Mouse (Mus musculus): ENCODE measurements at regions not wholly inside any gene's neighbourhood (a gene's known extent, or its start where the extent isn't known, plus 50 kb on each side); places are given as distances from the start of the nearest gene placed in this dataset.
A peak's percentile ranks its signal among the peaks of the same experiment; 100 is the strongest.

DNA sequence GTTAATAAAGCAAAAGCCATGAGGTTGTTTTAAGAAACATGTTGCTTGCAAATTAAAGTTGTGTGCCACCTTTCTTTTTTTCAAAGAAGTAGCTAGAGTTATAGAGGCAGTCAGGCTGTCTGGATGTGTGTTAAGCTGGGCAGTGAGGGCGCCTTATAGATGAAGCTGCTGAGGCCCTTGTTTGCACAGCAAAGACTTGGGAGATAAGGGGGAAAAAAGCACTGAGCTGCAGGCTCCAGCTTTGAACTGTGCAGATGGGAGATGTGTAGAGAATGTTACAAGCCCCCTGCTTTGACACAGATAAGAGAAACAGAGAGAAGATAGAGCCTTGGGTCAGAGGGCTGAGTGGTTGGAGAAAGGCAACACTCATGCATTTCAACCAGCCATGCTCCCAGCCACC, 445.7 kb downstream of the Lmo4 start:
- Histone ChIP-seq H3K27me3 (no peaks in the 10 kb centered on the region), H3K27ac (no peak overlapping the region), H3K9me3 (replicated peaks) (no peaks in the 10 kb centered on the region), H3K9ac (no peak overlapping the region), H3K4me2 (no peak overlapping the region), H3K4me3 (replicated peaks) (no peak overlapping the region), H3K36me3 (no peaks in the 10 kb centered on the region), H3K4me1 (replicated peaks) (no peaks in the 10 kb centered on the region)
- ATAC-seq (ENCODE audit: low read depth) (no peak), DNase-seq (no peak)
- WGBS (ENCODE audit: insufficient replicate concordance), result 43% methylated on average over 1 of the region's 1 CpGs

DNA sequence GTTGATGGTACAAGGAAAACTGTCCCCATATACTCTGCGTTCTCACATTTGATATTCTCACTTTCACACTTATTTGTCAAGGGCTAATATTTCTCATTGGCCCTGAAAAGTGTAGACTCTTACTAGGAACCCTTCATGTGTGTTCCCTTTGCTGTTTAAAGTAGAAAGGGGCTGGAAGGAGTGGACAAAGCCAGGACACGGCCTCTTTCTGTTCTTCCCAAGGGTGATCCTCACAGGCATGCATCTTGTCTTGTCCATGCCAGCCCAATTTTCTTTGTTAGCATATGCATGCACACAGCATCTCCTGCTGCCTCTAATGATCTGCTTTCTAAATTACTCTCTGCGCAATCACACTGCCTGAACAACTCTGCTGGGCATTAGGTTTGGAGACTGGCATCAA, 451.8 kb downstream of the Lmo4 start:
- no peaks in the 10 kb centered on the region for H3K36me3 ChIP-seq
- H3K27me3 ChIP-seq, result no peaks in the 10 kb centered on the region
- no peak overlapping the region for H3K27ac ChIP-seq
- DNase-seq (no peak), ATAC-seq (ENCODE audit: low read depth) (no peak)
- WGBS (ENCODE audit: insufficient replicate concordance), result 69% methylated on average over 3 of the region's 3 CpGs
- H3K9me3 ChIP-seq (replicated peaks), result no peaks in the 10 kb centered on the region
- no peak overlapping the region for H3K4me2 ChIP-seq
- no peak overlapping the region for H3K9ac ChIP-seq
- no peak overlapping the region for H3K4me3 ChIP-seq (replicated peaks)
- no peaks in the 10 kb centered on the region for H3K4me1 ChIP-seq (replicated peaks)

DNA sequence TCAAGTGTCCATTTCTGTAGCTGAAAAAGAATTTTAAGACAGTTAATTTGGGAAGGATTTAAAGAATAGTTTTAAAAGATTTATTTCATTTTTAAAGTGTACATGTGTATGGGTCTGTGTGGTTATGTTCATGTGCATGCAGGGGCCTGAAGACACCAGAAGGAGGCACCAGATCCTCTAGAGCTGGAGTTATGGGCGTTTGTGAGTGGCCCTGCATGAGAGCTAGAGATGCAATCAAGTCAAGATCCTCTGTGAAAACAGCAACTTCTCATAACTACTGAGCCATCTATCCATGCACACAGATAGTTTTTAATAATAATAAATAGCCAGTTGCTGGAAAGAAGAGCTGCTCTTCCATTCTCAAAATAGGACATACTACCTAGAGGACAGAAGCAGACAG, 452.4 kb downstream of the Lmo4 start:
- no peaks in the 10 kb centered on the region for H3K36me3 ChIP-seq
- H3K9me3 ChIP-seq (replicated peaks), result no peaks in the 10 kb centered on the region
- WGBS (ENCODE audit: insufficient replicate concordance), result 29% methylated on average over 1 of the region's 1 CpGs
- no peak overlapping the region for H3K27ac ChIP-seq
- H3K27me3 ChIP-seq, result no peaks in the 10 kb centered on the region
- H3K4me3 ChIP-seq (replicated peaks), result no peak overlapping the region
- H3K4me1 ChIP-seq (replicated peaks), result no peaks in the 10 kb centered on the region
- H3K4me2 ChIP-seq, result no peak overlapping the region
- DNase-seq (no peak), ATAC-seq (ENCODE audit: low read depth) (no peak)
- no peak overlapping the region for H3K9ac ChIP-seq

DNA sequence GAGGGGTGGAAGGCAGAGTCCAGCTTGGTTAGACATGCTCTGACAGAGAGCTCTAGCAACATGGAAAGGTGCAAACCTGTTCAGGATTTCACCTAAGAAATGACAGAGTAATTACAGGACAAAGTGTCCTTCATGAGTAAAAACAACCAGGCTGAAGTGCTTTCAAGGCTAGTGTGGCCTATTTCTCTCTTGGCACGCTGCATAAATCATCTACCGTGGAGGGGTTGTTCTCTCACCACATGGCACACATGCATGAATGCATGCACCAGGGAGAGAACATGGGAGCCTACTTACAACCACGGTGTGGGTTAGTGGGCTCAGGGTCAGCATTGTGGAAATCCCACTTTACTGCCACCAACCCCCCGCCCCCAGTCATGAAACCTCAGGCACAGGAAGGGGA, 454.9 kb downstream of the Lmo4 start:
- Histone ChIP-seq H3K9ac (no peak overlapping the region), H3K4me2 (no peak overlapping the region), H3K27me3 (no peaks in the 10 kb centered on the region), H3K9me3 (replicated peaks) (no peaks in the 10 kb centered on the region), H3K27ac (no peak overlapping the region), H3K4me1 (replicated peaks) (no peaks in the 10 kb centered on the region), H3K36me3 (no peaks in the 10 kb centered on the region), H3K4me3 (replicated peaks) (no peak overlapping the region)
- ATAC-seq (ENCODE audit: low read depth), result no peak
- no peak for DNase-seq
- 72% methylated on average over 4 of the region's 4 CpGs for WGBS (ENCODE audit: insufficient replicate concordance)

DNA sequence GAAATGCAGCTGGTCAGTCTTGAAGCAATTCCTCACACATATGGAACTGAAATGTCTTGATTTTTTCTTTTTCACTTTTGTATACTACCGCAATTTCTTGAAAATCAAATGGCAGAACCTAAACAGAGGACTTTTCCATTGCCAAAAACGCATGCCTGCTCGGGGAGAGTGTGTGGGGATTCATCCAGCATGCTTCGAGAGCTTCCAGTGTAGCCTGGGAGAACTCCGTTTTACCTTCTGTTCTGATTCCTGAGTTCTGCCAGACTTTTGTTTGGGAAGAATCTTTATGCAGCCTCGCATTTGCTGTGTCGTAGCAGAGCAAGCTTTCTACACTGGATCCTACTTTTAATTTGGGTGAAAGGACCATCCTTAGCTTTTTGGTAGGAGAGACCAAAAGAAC, 461.4 kb downstream of the Lmo4 start:
- Histone ChIP-seq H3K36me3 (no peaks in the 10 kb centered on the region), H3K9ac (no peak overlapping the region), H3K4me1 (replicated peaks) (no peaks in the 10 kb centered on the region), H3K27ac (no peak overlapping the region), H3K9me3 (replicated peaks) (no peaks in the 10 kb centered on the region), H3K4me2 (peak overlapping the region; percentile 36), H3K4me3 (replicated peaks) (no peak overlapping the region), H3K27me3 (no peaks in the 10 kb centered on the region)
- no peak for ATAC-seq (ENCODE audit: low read depth)
- WGBS (ENCODE audit: insufficient replicate concordance), result 60% methylated on average over 7 of the region's 7 CpGs
- no peak for DNase-seq

DNA sequence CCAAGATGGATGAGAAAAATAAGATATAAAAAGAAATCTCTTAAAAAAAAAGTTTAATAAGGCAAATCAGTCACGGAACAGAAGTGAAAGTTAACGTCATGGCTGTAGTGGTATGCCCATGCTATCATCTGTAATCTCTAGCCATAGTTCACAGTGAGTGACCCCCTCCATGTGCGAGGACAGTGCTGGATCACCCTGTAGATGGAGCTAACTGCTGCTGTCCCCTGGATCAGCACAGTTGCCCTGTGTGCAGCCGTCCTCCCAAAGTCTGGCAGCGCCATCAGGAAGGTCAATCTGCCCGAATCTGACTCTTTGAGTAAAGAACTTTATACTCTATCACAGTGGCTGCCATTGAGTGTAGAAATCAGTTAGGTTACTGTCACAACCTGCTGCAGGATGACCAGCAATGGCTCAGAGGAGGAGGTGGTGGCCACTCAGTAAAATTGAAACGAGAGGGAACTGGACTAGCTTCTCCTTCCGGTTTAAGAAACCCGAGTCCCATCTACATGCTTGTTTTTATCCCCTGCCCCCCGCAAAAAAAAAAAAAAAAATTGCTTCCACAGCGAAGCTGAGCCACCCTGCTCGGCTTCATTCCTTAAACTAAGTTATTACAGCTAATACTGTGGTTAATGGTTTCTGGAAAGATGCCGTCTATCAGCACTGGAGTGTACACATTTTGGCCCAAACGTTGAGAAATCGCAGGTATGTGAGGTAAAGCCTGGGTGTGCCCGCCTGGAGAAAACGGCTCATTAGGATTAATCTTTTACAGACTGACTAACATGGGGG, 462.0 kb downstream of the Lmo4 start:
- Histone ChIP-seq H3K9ac (no peak overlapping the region), H3K4me3 (replicated peaks) (peak overlapping the region; percentile 14; the same call in 1 of the 2 replicates), H3K27ac (no peak overlapping the region), H3K4me2 (peak overlapping the region; percentile 36), H3K27me3 (no peaks in the 10 kb centered on the region), H3K36me3 (no peaks in the 10 kb centered on the region), H3K9me3 (replicated peaks) (no peaks in the 10 kb centered on the region), H3K4me1 (replicated peaks) (no peaks in the 10 kb centered on the region)
- DNase-seq (no peak), ATAC-seq (ENCODE audit: low read depth) (peak; percentile 68; the same call in 1 of the 2 replicates)
- 56% methylated on average over 17 of the region's 17 CpGs for WGBS (ENCODE audit: insufficient replicate concordance)

DNA sequence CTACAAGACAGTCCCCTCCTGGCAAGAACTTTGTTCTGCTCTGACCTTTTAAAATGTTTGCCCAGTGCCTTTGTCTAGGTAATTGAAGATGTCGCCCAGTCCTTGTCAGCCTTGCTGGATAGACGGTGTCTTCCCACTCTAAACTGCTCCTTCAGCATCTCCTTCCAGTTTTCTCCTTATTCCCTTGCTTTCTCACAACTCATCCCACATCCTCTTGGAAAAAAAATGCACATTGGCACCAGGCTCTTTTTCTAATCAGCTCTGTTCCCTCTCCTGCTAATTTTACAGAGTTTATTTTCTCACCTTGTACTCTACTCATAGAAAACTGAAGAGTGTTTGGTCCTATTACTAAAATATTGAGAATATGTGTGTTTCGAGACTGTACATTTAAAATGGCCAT, 466.3 kb downstream of the Lmo4 start:
- H3K27me3 ChIP-seq, result no peaks in the 10 kb centered on the region
- H3K4me2 ChIP-seq, result no peak overlapping the region
- no peaks in the 10 kb centered on the region for H3K9me3 ChIP-seq (replicated peaks)
- no peaks in the 10 kb centered on the region for H3K36me3 ChIP-seq
- H3K9ac ChIP-seq, result no peak overlapping the region
- no peak overlapping the region for H3K4me3 ChIP-seq (replicated peaks)
- 54% methylated on average over 3 of the region's 3 CpGs for WGBS (ENCODE audit: insufficient replicate concordance)
- ATAC-seq (ENCODE audit: low read depth) (no peak), DNase-seq (no peak)
- H3K4me1 ChIP-seq (replicated peaks), result no peaks in the 10 kb centered on the region
- no peak overlapping the region for H3K27ac ChIP-seq

DNA sequence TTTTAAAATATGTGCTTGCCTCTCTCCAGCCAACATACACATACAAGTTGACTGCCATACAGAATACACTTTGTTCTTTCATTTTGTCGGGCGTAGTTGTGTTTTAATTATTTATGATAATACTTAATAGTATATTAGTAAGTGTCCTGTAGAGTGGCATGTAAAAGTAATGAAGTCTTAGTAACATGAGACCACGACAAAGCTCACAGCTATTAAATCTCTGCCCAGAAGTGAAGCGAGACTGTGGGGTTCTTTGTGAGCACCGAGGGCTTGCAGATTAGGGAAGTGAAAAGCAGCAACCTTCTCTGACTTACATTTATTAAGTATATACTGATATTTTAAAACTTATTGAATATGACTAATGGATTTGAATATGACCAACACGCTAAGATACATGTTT, 467.2 kb downstream of the Lmo4 start:
- Histone ChIP-seq H3K4me2 (no peak overlapping the region), H3K4me1 (replicated peaks) (no peaks in the 10 kb centered on the region), H3K36me3 (no peaks in the 10 kb centered on the region), H3K27me3 (no peaks in the 10 kb centered on the region), H3K4me3 (replicated peaks) (no peak overlapping the region), H3K9me3 (replicated peaks) (no peaks in the 10 kb centered on the region), H3K27ac (no peak overlapping the region), H3K9ac (no peak overlapping the region)
- 56% methylated on average over 6 of the region's 6 CpGs for WGBS (ENCODE audit: insufficient replicate concordance)
- ATAC-seq (ENCODE audit: low read depth) (no peak), DNase-seq (no peak)

DNA sequence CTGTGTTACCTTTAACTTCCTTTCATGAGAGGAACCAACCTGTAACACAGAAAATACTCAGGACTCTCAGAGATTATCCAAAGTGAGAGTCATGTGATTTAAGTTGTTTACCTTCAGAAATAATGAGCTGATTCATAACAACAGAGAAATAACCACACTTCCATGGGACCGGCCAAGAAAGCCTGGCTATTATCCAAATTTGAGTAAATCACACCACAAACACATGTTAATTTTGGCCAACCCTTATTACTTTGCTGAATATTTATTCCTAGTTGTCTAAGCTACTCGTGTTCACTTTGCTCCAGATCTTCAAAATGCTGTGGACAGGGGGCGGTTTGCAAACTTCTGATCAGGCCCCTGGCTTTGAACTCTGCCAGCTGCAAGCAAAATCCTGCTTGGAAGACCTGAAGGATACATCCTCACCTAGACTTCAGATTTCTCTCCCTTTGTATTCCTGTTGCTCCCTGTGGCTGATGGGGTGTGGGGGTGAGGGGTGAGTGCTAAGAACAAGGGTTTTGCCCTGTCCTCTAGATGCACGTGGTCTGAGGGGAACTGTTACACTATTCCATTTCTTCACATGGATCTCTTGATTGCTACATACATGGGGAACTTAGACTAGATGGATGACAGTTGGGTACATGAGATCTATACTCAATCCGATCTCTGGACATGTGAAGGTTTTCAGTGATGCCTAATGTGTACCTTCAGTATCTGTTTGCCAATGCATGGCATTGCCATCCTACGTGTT, 468.2 kb downstream of the Lmo4 start:
- ATAC-seq (ENCODE audit: low read depth) (no peak), DNase-seq (no peak)
- Histone ChIP-seq H3K4me2 (no peak overlapping the region), H3K27ac (no peak overlapping the region), H3K4me1 (replicated peaks) (no peaks in the 10 kb centered on the region), H3K4me3 (replicated peaks) (no peak overlapping the region), H3K27me3 (no peaks in the 10 kb centered on the region), H3K9me3 (replicated peaks) (no peaks in the 10 kb centered on the region), H3K9ac (no peak overlapping the region), H3K36me3 (no peaks in the 10 kb centered on the region)
- WGBS (ENCODE audit: insufficient replicate concordance), result 65% methylated on average over 6 of the region's 6 CpGs

DNA sequence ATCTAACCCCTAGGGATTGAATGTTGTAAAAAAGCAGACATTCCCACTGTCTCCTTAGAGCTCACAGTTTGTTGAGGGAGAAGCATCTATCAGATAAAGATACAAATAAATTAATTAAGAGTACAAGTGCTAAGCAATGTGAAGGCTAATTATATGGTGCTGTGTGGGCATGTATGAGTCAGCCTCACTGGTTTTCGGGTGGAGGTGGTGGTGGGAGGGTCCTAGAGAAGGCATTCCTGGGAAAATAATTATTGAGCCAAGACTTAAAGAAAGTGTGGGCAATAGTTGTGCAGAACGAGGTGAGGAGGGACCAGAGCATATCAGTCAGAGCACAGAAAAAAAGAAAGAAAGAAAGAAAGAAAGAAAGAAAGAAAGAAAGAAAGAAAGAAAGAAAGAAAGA, 470.2 kb downstream of the Lmo4 start:
- no peak for ATAC-seq (ENCODE audit: low read depth)

DNA sequence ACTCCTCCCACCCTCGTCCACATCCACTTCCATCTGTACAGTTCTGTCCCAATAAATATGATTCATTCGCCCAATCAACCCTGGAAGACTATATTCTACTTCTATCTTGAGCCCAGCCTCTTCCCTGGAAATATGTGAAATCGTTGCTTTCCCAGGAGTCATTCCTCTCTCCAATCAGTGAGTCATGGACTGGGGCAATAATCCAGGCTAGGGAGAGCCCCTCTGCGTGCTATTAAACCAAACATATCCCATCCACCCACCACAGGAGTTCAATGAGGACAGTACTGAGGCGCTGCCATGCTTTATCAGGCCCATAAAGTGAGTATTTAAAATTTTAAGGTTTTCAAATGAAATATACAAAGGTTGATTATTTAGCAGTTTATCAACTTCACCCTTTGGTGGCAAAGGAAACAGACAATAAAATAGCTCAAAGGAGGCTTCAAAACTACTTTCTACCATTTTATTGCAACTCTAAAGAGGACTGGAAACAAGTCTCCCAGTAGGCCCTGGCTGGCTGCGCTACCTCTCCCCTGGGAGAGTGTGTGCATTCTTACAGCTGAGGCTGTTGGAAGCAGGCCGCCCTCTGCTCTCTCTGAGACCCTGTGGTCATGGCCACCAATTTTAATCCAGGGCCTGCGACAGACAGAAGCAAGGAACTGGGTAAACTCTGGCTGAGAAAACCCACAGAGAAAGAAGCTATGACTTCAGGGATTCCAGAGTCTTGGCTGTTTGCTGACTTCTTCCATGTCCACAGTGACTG, 471.9 kb downstream of the Lmo4 start:
- H3K4me1 ChIP-seq (replicated peaks), result no peaks in the 10 kb centered on the region
- no peak overlapping the region for H3K27ac ChIP-seq
- H3K4me2 ChIP-seq, result no peak overlapping the region
- H3K9ac ChIP-seq, result no peak overlapping the region
- no peak overlapping the region for H3K4me3 ChIP-seq (replicated peaks)
- no peaks in the 10 kb centered on the region for H3K36me3 ChIP-seq
- no peak for ATAC-seq (ENCODE audit: low read depth)
- H3K27me3 ChIP-seq, result no peaks in the 10 kb centered on the region
- DNase-seq, result no peak
- WGBS (ENCODE audit: insufficient replicate concordance), result 58% methylated on average over 8 of the region's 8 CpGs
- H3K9me3 ChIP-seq (replicated peaks), result no peaks in the 10 kb centered on the region

More for the DNA sequence above, 470.2 kb downstream of the Lmo4 start:
- no peak overlapping the region for H3K4me2 ChIP-seq
- no peaks in the 10 kb centered on the region for H3K36me3 ChIP-seq
- 45% methylated on average over 2 of the region's 2 CpGs for WGBS (ENCODE audit: insufficient replicate concordance)
- DNase-seq, result no peak
- H3K4me3 ChIP-seq (replicated peaks), result no peak overlapping the region
- H3K27me3 ChIP-seq, result no peaks in the 10 kb centered on the region
- H3K9me3 ChIP-seq (replicated peaks), result no peaks in the 10 kb centered on the region
- no peak overlapping the region for H3K27ac ChIP-seq
- no peak overlapping the region for H3K9ac ChIP-seq
- H3K4me1 ChIP-seq (replicated peaks), result no peaks in the 10 kb centered on the region
